Mouse (Mus musculus) retina, embryonic 14.5 days (tissue): Measurements from ENCODE around the gene Trim45.
A peak's percentile ranks its signal among the peaks of the same experiment; 100 is the strongest.

Source experiments
- DNase-seq: peaks from one replicate; pipeline ENCODE4 v3.0.0-alpha.2; 2015; ENCODE audit warnings: low spot score

The Trim45 gene

DNA sequence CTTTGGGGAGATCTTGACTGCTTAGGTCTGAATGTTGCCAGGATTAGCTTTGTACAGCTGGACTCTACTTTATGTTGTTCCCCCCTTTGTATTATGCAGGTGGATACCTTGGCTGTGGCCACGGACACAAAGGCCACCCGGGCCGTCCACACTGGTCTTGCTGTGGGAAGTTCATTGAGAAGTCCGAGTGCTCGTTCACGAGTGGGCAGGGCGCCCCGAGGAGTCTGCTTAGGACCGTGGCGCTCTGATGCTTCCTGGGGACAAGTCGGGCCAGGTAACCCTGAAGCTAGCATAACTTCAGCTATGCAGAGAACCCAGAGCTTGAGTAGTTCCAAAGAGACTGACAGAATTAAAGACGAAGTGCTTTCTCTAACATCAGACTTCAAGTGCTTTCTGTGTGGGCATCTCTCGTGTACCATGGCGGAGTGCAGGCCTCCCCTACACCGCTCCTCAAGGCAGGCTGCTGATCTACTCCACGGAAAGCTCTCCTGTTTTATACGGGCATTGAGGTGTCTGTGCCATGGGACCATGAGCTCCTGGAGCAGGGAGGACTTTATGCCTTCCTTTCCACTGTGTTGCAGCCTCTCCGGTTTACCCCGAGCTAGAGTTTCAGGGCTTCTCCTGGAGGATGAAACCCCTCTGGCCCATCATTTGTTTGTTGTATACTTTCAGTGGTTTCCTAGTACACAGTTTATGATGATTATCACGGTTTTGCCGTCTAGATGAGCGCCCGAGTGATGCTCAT, 9.5 kb downstream of the Trim45 start:
- no peak for DNase-seq

DNA sequence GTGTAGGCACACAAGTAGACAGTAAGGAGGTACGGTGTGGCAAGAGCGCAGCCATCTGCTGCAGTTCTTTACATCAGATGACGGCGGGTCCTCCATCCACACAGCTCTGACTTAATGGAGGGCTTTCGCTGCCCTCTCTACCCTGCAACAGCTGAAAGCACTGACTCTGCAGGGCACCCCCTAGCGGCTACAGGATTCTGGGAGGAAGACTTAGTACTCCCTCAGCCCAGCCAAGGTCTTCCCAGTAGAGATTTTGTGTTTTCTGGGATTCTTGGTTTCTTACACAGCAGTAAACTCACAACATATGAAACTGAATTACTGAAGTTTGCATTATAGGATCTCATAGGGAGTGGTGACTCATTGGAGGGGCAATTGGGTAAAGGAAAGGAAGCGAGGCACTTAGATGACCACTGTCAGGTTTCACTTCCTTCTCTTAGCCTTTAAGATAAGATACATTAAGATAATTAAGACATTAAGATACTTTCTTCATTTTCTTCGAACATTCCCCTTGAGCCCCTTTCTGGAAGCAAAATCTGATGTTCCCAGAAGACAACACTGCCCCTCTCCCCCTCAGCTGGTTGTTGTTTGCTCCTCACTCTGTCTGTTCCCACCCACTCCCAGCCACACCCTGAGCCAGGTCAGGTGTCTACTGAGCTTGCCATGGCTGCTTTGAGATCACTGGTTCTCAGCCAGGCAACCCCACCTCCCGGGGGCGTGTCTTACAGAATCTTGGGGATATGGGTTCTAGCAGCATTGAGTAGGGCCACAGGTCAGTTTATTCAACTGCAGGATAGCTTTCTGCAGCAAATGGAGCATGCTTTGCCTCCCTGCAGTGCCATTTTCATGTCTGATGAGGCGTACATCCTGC, 10.3 kb downstream of the Trim45 start:
- peak; percentile 20 for DNase-seq

DNA sequence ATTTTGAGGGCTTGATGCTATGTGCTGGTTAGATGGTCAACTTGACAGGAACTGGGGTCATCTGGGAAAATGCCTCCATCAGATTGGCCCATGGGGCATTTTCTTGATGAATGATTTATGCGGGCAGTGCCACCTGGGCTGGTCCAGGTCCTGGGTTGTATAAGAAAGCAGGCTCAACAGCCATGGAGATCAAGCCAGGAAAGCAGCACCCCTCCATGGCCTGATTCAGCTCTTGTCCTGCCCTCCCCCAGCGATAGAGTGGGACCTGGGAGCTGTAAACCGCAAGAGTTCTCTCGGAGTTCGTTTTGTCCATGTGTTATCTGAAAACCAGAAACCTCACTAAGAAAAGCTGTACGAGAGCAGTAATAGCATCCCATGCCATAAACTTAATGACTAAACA, 13.5 kb downstream of the Trim45 start:
- DNase-seq, result no peak

DNA sequence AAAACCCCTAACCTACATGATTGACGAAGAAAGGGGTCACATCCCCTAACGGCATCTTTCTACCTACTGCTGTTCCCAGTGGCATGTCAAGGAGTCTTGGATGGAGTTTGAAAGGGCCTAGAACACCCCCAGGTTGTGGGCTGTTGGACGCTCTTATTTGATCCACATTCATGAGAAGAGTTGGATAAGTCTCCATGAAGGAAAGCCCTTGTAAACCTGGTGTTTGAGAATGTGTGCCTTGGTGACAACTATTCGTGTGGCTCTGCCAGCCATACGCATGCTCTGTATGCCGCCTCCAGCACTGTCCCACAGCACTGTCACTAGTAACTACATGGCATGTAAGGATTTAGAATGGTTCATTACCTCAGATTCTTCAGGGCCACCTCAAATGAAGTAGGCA, 14.2 kb downstream of the Trim45 start:
- DNase-seq, result no peak

DNA sequence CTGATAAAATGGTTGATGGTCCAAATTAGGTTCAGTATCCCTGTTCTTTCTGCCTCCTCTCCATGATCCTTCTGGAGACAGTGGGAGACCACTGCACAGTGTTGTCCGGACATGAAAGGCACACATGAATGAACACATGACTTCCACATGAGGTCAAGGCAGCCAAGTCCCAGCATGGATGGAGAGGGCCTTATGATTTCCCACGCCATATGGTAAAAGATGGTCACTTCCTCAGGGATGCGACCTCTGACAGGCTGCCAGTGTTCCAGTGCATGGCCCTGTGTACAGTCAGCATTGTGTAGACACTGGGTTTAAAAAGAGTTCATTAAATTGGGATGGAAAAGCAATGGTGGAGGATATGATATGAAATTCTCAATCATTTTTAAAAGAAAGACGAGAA, 16.2 kb downstream of the Trim45 start:
- DNase-seq, result no peak

DNA sequence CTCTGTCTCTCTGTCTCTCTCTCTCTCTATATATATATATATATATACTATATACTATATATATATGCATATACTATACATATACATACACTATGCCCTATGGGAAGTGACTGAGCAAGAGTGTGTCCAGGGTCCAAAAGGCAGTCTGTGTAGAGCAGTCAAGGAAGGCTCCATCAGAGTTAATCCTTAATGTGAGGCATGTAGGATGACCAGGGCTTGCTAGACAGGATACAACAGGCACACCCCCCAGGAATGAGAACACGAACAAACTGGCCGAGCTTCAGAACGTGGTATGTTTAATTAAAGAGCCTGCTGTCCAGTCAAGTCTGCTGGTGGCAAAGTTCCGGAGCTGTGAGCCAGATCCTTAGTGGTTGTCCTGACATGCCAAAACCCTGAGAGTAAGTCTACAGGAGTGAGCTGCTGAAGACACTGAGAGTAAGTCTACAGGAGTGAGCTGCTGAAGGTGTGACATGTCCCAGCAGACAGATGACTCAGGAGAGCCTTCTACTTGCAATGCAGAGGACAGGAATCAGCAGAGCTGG, 18.6 kb downstream of the Trim45 start:
- no peak for DNase-seq

DNA sequence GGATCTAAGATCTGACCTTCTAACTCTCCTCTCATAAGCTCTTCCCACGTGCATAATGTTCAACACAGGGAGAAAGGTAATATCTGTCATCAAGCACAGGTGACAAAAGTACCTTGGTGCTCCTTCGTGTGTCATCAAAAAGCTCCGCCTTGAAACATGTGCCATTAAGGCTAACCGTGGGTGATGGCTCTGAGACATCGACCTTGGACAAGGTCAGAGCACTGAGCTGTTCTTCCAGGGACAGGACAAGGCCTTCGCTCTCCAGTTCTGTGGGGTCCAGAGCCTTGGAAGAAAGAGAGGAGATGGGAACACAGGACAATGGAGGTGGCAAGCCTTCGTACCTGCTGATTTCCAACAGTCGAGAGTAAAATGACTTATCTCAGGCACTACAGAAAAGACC, 25.3 kb downstream of the Trim45 start:
- no peak for DNase-seq

DNA sequence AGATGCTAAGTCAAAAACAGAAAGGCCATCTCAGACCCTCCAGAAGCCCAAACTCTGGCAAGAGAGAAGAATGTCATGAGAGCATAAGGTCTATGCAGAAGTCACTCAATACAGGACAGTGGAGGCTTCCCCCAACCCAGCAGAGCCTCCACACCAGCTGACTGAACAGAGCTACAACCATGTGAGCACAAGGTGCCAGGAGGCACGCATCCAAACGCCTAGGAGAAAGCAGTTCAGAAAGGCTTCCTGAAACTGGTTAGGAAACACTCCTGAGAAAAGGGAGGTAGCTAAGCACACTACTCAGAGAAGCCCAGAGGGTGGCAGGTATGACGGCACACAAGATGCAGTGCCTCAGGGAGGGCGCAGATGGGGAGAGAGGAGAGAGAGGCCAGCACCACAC, 29.5 kb downstream of the Trim45 start:
- no peak for DNase-seq

DNA sequence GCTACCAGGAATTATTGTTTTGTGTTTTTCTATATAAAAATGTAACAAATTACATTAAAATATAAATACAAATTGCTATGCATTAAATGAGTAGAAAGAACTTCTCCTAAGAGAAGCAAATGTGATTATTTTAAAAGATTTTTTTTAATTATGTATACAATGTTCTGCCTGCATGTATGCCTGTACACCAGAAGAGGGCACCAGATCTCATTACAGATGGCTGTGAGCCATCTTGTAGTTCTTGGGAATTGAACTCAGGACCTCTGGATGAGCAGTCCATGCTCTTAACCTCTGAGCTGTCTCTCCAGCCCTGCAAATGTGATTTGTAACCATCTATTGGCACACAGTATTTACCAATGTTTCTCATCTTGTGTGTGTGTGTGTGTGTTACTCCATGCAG, 32.6 kb downstream of the Trim45 start:
- no peak for DNase-seq

DNA sequence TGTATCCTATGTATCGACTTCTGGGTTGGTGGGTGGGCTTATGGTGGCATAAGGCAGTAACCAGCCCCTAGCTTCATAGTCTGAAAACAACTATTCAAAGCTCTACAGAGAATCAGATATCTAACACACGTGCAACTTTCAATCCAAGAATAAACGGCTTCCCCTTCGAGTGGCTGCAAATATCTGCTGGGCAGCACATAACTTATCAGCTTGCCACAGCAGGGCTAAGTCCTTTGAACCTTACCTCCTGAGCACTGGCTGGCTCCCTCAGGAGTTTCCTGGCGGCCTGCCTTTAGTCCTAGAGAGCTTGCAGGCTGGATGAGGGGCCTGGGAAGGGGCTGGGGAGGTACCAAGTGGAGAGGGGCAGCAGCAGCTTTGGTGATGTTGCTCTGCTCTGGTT, 39.0 kb downstream of the Trim45 start:
- no peak for DNase-seq

DNA sequence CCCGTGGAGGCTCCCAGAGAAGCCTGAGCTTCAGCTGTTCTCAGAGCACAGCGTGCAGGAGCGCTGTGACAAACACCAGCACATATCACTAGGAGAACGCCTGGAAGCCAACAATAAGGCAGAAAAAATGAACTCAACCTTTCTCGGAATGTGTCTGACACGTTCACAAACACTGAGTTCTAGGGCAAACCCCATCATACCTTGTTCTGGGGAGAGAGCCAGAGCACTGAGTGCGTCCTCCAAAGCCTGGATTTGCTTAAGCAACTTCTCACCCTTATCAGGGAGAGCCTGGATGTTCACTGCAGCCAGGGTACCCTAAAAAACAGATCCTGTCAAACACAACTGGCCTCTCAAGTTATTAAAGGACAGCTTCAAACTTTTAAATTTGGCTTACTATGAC, 39.5 kb downstream of the Trim45 start:
- DNase-seq, result no peak

DNA sequence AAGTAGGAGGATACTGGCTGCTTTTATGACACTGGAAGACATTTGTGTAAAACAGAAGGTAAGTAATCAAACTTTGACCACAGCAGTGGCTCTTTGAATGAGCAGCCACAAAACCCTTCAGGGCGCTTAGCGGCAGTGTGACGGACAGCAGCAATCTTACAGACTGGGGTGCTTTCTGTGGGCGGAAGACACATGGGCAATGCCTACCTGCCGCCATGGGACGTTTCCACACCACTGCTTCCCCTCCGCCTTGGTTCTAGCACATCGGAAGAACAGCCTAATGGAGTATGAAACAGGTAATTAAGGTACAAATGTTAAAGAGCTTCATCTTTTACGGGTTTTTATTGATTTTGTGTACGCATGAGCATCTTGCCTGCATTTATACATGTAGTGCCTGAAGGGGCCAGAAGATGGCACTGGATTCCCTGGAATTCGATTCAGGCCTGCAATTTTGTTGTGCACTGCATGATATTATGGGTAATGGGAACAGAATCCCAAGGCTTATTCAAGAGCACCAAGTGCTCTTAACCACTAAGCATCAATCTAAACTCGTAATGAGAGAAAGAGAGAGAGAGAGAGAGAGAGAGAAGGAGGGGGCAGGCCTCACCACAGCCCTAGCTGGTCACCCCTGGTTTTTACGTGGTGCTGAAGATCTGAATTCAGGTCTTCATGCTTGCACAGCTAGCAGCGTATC, 42.0 kb downstream of the Trim45 start:
- DNase-seq, result peak; percentile 72

DNA sequence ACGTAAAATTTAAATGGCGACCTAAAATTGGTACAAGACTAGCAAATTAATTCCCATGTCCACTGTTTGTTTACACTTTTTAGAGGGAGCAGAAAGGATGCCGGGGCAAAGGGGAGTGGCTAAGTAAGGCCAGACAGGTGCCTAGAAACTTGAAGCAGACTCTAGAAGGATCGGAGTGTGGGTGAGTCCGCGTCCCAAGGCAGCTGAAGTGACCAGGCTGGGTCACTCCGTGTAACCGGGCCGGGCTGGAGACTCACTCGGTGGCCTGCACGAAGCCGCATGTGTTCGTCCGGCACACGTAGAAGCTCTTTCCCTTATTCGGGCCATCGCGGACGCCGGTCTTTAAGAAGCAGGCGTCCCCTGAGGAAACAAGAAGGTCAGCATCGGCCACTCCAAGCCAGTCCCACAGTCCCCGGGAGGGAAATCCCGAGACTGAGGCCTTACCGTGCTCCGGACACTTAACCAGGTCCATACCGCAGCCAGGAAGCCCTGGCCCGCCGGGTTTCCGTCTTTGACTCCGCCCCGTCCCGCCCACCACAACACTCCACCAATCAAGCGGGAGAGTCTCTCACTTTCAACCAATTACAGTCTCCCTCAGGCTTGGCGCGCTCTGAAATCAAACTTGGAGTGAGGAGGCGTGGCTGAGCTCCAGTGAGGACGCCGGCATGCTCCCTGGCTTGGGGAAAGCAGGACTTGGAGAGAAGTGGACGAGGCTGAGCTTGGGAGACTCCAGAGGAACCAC, 47.3 kb downstream of the Trim45 start, which contains the start of gene Ttf2:
Ttf2 (minus strand) TSS at position 488 of the 742 bp plus-strand sequence.
- DNase-seq, result peak; percentile 94

DNA sequence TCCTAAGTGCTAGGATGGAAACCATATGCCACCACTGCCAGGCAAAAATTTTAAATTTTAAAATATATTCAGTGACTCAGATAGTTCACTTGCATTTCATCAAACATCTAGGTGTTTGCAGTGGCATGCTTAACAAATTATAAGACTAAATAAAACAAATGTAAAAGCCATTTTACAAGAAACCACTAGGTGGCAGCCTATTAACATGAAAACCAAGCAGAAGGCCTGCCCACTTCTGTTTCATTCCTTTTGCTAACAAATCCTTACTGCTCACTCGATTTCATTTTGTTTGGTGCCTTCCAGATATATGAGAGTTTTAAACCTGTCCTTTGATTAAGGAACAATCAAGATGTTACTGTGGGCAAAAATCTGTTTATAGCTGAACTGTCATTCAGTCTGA, 51.9 kb downstream of the Trim45 start:
- peak; percentile 81 for DNase-seq

DNA sequence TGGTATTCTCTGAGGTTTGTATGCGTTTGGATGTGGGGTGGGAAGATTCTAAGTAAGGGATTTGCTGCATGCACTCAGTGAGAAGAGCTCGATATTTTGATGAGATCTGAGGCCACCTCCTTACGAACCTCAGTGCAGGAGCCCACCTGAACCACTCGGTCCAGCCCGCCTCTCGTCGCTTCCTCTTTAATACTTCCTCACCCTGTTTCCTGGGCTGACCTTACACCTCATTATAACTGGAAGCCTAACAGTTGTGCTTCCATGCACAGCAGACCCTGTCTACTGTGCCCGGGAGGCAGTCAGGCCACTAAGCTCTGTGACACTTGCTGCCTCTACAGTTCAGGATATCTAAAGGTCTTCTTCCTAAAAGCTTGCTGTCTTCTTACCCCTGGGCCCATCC, 57.3 kb downstream of the Trim45 start:
- DNase-seq, result no peak
